Mouse (Mus musculus) thymus, postnatal 0 days (tissue): ENCODE measurements around the gene Cadps2. TPM values are rescaled to one million over a fixed set of nuclear protein-coding genes. Genes with fewer than 3 reads are reported as not detected.

Experiments
- DNase-seq: peaks from one replicate; pipeline ENCODE4 v3.0.0-alpha.2; 2015; ENCODE audit warnings: low spot score
- polyA plus RNA-seq: library from polyadenylated mRNA; unstranded; fragments of >200 nt; fragmentation: Nextera tagmentation; extraction: Ambion mirVana; gene quantifications from 2 replicates; pipeline ENCODE4 v1.2.1, GENCODE M21; 2015

The Cadps2 gene
- 1.2 and 1.5 TPM in 2 replicates for polyA plus RNA-seq

DNA sequence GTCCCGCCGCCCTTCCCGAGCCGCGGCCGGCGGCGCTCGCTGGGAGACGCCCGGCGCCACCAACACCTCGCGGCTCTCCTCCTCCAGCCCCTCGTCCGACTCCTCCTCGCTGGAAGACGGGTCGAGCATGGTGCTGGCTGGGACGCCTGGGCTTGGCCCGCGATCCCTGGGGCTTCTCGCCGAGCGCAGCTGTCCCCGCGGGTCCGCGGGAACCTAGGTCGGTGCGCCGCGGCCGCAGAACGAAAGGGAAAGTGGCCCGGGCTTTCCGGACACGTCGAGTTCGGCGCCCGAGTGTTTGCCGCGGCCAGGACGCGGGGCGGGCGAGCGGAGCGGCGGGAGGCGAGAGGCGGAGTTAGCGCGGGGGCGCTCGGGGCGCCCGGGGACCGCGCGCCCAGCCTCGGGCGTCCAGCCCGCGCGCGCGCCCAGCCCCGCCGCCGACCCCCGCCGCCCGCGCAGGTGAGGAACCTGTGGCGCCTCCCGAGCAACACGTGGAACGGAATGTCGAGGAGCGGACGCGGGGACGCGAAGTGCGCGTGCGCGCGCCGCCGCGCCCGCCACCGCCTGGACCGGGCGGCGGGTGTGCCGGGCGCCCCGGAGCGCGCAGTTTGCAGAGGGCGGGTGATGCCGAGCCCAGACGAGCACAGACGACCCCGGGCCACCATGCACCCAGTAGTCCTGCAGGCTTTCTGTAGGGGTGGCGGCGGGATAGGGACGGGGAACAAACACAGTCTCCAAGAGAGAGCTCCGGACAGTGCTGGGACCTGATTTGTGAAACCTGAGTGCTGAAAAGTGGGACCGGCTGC lies at the start of gene Cadps2:
TSS of gene Cadps2 (minus strand) at position 413 of the 803 bp plus-strand sequence.
- DNase-seq: no peak

- DNase-seq: no peak
These were observed 47.2 kb upstream of the Cadps2 start for GRCm38 (mm10) chr6:23886418-23886817.

- DNase-seq: no peak
These were observed 37.7 kb upstream of the Cadps2 start for GRCm38 (mm10) chr6:23876765-23877408.

GRCm38 (mm10) chr6:23876363-23876762 lies 37.1 kb upstream of the Cadps2 start:
- no peak for DNase-seq

DNA sequence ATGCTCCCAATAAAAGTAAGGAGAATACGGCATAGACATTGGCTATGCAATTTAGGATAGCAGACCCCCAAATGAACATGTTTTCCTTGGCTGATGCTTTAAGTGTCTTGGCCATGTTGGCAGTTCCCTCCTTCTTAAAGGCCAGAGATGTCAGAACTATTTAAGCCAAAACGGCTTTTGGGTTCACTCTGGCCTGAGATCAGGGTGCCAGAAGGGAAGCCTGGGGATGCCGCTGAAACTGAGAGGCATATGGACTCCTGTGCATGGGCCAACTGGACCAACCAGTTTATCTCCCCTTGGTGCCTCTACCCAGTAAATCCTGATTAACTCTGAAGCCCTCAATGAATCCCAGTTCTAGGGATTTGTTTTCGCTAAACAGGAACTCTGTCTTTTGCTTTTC lies 34.6 kb upstream of the Cadps2 start:
- no peak for DNase-seq

DNA sequence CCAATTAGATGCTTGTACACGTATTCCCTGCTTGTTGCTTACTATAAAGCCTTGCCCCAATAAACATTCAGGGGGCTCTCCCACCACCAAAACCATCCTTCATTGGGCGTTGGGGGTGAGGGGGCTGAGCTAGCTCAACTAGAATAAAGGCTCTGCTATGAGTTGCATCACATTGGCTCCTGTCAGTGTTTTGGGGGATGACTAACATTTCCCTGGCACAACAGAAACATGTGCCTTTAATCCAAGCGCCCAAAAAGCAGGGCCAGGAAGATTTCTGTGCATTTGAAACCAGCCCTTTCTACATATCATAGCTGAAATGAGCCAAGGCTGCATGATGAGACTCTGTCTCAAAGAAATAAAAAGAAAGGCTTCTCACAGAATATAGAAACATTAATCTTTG lies 34.0 kb upstream of the Cadps2 start:
- DNase-seq: no peak

- DNase-seq: no peak
These were observed 30.8 kb upstream of the Cadps2 start for GRCm38 (mm10) chr6:23869971-23870370.

DNA sequence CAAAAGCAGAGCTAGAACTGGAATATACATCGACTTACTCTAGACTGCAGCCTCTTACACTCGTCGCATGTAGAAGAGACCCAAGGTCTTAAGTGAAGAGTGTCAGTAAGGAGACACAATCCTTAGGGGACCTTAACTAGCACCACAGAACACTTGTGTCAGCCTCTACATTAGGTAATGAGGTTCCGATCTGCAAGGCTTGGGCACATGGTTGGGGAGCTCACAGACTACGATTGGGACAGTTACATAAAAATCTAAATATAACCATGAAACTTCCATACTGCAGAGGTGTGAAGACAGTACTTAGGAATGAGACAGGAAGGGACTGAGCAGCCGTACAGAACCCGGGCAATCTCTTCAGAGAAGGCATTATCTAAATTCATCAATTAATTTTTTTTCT lies 27.1 kb upstream of the Cadps2 start:
- no peak for DNase-seq

- DNase-seq: no peak
These were observed 14.2 kb upstream of the Cadps2 start for GRCm38 (mm10) chr6:23853464-23853863.

DNA sequence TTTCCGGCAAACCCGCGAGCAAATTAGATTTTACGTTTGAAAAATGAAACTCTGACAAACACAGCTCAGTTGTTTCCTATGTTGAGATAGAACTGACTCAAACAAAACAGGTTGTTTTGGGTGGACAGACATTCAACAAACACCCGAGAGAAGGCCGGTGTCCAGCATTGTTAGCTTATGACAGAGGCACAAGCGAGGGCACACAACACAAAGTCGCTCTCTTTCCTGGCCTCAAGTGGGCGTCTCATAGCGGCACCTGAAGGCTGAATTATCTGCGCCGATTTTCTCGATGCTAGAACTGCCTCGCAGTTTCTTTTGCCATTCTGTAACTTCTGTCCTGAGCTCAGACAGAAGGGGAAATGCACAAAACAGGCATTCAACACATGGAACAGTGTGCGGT lies 780 bp upstream of the Cadps2 start:
- no peak for DNase-seq

DNA sequence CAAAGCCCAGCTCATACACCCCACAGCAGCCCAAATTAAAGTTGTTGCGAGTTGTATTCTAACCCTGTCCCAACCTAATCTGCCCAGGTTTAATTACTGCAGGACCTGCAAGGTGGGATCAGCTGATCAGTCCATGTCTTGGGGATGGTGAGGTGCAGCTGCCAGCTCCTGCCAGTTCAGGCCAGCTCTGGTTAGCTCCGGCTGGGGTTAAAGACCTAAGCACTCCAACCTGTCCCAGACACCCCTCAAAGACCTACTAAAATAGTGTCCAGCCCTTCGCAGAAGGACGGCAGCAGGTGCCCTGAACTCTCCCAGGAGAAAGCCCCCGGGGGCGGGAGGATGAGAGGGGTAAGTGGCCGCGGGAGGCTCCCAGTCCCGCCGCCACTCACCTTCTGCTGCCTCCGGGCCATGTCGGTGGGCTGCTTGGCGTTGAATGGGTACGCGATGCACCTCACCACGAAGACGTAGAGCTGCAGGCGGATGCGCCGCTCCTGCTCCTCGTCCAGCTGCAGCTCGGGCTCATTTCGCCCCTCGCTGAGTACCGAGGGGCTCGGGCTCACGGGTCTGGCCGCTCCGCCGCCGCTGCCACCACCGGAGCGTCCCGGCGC lies 716 bp downstream of the Cadps2 start:
- no peak for DNase-seq

DNA sequence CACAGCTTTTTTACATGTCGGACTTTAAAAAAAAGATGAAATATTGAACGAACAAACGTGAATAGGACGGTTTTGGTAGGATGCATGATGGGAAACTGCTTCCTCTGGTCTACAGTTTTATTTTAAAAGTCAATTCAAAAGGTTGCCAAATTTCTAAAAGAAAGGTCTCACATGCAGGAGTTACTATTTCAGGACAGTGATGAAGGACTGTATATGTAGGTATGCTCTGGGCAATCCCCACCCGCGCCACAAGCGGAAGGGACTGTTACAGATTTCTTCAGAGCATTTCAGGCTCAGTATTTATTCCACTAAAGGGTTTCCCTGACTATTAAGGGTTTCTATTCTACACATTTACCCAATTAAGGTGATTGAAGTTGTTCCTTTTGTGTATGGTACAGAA lies 1.6 kb downstream of the Cadps2 start:
- DNase-seq: no peak

GRCm38 (mm10) chr6:23837127-23837526 lies 2.1 kb downstream of the Cadps2 start:
- no peak for DNase-seq

DNA sequence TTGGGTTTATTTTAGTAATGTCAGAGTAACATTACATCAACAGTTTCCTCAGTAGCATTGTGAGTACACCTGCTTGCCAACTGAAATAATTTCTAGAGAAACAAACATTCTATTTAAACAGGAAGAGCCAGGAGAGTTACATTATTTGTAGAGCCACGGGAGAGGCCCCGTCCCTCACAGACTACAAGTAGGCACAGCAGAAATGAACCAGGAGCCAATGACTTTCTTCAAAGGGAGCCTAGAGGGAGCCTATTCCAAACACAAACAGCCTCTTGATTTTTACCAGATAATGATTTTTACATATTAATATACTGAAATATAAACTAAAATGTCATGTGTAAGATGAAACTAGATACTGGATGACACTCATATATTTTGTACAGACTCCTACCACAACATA lies 2.5 kb downstream of the Cadps2 start:
- DNase-seq: no peak

DNA sequence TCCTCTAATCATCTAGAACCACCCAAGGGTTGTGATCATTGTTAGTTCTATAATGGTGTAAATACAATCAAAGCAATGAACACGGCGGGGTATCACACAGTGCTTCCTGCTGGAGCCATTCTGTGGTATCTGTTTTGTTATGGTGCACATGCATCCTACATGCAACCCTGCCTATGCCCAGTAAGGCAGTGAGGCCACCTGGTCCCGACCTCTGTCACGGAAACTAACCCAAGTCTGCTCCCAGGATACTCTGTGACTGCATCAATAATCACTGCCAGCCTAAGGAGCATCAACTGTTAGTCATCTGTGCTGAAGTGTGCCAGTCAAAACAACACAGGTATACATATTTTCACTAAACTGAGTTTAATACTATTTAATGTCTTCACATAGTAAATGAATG lies 3.7 kb downstream of the Cadps2 start:
- no peak for DNase-seq

- DNase-seq: no peak
These were observed 8.5 kb downstream of the Cadps2 start for GRCm38 (mm10) chr6:23830741-23831140.

DNA sequence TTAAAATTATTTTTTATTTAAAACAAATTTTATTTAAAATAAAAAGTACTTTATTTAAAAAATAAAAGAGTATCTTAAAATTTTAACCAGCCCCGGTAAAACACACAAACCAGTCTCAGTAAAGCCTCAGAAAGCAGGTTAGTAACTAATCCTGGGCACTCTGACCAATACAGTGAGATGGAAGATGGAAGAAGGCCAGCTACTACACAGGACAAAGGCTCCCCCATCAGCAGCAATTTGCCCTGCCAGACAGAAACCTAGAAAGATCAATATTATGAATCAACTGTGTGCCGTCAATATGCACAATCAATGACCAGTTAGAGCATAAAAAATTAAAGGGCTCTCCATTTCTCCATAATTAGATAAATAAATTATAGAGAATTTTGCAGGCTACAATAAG lies 9.9 kb downstream of the Cadps2 start:
- DNase-seq: no peak

GRCm38 (mm10) chr6:23821819-23822218 lies 17.4 kb downstream of the Cadps2 start:
- DNase-seq: no peak

- no peak for DNase-seq
These were observed 29.1 kb downstream of the Cadps2 start for GRCm38 (mm10) chr6:23810087-23810486.

DNA sequence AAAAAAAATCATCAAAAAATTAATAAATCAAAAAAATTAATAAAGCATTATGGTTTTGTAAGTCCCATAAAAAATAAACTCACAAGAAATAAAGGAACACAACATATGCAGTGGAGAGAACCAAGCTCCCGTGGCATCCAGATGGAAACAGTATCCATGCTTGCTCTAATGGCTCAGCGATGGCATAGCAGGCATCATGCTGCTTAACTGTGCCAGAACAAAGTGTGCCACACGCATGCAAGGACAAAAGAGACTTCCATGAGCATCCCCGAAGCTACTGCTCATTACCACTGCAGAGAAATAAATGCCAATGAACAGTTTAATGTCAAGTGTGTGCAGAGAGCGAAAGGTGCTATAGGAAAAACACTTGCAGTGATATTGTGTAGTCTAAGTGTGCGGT lies 29.9 kb downstream of the Cadps2 start:
- DNase-seq: no peak

GRCm38 (mm10) chr6:23805333-23805732 lies 33.9 kb downstream of the Cadps2 start:
- DNase-seq: no peak

DNA sequence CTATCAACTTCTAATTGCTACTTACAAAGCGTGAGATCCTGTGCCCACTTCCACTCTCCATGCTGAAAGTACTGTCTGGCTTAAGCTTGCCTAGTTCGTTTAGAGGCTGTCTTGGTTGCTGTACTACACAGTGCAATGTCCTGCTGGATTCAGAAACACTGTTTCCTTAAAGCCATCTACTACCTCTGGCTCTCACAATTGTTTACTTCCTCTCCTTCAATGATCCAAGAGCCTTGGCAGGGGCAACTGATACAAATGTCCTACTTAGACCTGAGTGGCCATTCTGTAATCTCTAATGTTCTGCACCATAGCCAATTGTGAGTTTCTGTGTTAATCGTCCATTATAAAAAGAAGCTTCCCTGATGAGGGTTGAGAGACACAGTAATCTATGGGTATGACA lies 47.4 kb downstream of the Cadps2 start:
- no peak for DNase-seq

DNA sequence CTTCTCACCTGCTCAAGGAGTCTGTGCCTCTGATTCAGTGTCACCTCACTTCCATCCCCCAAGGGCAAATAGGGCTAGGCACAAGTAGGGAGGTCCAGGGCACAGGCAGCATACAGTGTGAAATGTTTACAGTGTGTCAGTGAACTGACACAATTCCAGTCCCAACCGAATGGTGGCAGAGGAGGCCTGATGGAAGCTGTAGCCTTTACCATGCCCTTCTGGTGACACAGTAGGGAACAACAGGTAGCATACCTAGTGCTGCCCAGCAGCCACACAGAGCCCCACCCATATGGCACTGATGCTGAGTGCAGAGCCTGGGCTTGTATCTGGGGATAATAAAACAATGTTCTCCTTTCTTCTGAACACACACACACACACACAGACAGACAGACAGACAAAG lies 61.6 kb downstream of the Cadps2 start:
- DNase-seq: no peak
